Mouse (Mus musculus) olfactory bulb, adult 2 months (tissue): ENCODE data around the gene Patz1.

ENCODE experiments used
- CTCF ChIP-seq: fragments of 200-500 bp; IDR thresholded peaks from 2 replicates; pipeline ENCODE4 v1.5.1; 2012; ENCODE audit warnings: low read depth, mild to moderate bottlenecking, low read length, moderate library complexity; ENCODE audit not compliant: insufficient read depth
- POLR2A ChIP-seq: fragments of 200-500 bp; IDR thresholded peaks from 2 replicates; pipeline ENCODE4 v1.6.1; 2012; ENCODE audit warnings: mild to moderate bottlenecking, low read depth, low read length, moderate library complexity; ENCODE audit not compliant: insufficient read depth

- no peak for TF ChIP-seq CTCF
- no peak for TF ChIP-seq POLR2A
These were observed 52.8 kb downstream of the Patz1 start for GRCm38 (mm10) chr11:3341476-3341875.
